Mouse (Mus musculus) liver, embryonic 16.5 days (tissue): ENCODE results near the gene Mrpl33. TPM values are rescaled to one million over a fixed set of nuclear protein-coding genes. Genes with fewer than 3 reads are reported as not detected.
A peak's percentile ranks its signal among the peaks of the same experiment; 100 is the strongest.
"Not testable (repeated sequence)": the region's sequence is repeated elsewhere in the genome, so short reads cannot be mapped to it uniquely, and the experiment has no call there.

Experiments used
- ATAC-seq: fragments of 200-750 bp; cut with Nextera tagmentation; 2 replicates; pipeline ENCODE4 v1.8.0; 2017; ENCODE audit warnings: low read depth, mild to moderate bottlenecking, moderate number of reproducible peaks, moderate library complexity
- H3K27ac ChIP-seq: fragments of 300-500 bp; sonication (generic); 2 replicates; pipeline ENCODE4 v1.5.1; 2014; ENCODE audit warnings: mild to moderate bottlenecking, low read length
- H3K27me3 ChIP-seq: fragments of 300-500 bp; sonication (generic); 2 replicates; pipeline ENCODE4 v1.6.1; 2014; ENCODE audit warnings: low read depth, low read length, mixed read lengths; ENCODE audit not compliant: control insufficient read depth, insufficient read depth
- H3K36me3 ChIP-seq: fragments of 300-500 bp; sonication (generic); 2 replicates; pipeline ENCODE4 v1.6.1; 2014; ENCODE audit warnings: mild to moderate bottlenecking; ENCODE audit not compliant: control insufficient read depth, insufficient read depth
- H3K4me1 ChIP-seq: fragments of 300-500 bp; sonication (generic); 2 replicates; pipeline ENCODE4 v1.6.1; 2014; ENCODE audit warnings: low read depth, low read length, mixed read lengths; ENCODE audit not compliant: control insufficient read depth
- H3K4me2 ChIP-seq: fragments of 300-500 bp; sonication (generic); 2 replicates; pipeline ENCODE4 v1.6.1; 2014; ENCODE audit warnings: low read depth, low read length, mixed read lengths
- H3K4me3 ChIP-seq: fragments of 300-500 bp; sonication (generic); 2 replicates; pipeline ENCODE4 v1.5.1; 2014; ENCODE audit warnings: low read depth, mild to moderate bottlenecking, low read length
- H3K9ac ChIP-seq: fragments of 300-500 bp; sonication (generic); 2 replicates; pipeline ENCODE4 v1.6.1; 2014; ENCODE audit warnings: low read depth, low read length
- H3K9me3 ChIP-seq: fragments of 300-500 bp; sonication (generic); replicated peaks from 2 replicates; pipeline ENCODE4 v1.6.1; 2016; ENCODE audit warnings: low read length; ENCODE audit not compliant: control insufficient read depth
- WGBS: fragments of 180-500 bp; shearing (Covaris S2); extraction: QIAGEN DNeasy Blood & Tissue Kit; methylation state at CpG from one replicate; pipeline ENCODE4 v1.1.7; 2014; ENCODE audit not compliant: insufficient replicate concordance; 5-methylcytosine and 5-hydroxymethylcytosine counted together
- polyA plus RNA-seq: library from polyadenylated mRNA; unstranded; fragments of >200 nt; fragmentation: Nextera tagmentation; extraction: Ambion mirVana; gene quantifications from 2 replicates; pipeline ENCODE4 v1.2.1, GENCODE M21; 2015

The Mrpl33 gene
- polyA plus RNA-seq, 1 experiment from 2014 or later: 141 TPM

- Histone ChIP-seq H3K9ac (no peak overlapping the region), H3K27ac (no peak overlapping the region), H3K9me3 (no peaks in the 10 kb centered on the region), H3K4me3 (no peak overlapping the region), H3K4me1 (no peaks in the 10 kb centered on the region), H3K36me3 (peaks cover 3% of the 10 kb centered on the region; the same call in 1 of the 2 replicates), H3K27me3 (no peaks in the 10 kb centered on the region), H3K4me2 (no peak overlapping the region)
- ATAC-seq: no peak
- WGBS: 56% methylated on average over 3 of the region's 3 CpGs
These were observed 30.4 kb downstream of the Mrpl33 start for GRCm38 (mm10) chr5:31627117-31627516.

DNA sequence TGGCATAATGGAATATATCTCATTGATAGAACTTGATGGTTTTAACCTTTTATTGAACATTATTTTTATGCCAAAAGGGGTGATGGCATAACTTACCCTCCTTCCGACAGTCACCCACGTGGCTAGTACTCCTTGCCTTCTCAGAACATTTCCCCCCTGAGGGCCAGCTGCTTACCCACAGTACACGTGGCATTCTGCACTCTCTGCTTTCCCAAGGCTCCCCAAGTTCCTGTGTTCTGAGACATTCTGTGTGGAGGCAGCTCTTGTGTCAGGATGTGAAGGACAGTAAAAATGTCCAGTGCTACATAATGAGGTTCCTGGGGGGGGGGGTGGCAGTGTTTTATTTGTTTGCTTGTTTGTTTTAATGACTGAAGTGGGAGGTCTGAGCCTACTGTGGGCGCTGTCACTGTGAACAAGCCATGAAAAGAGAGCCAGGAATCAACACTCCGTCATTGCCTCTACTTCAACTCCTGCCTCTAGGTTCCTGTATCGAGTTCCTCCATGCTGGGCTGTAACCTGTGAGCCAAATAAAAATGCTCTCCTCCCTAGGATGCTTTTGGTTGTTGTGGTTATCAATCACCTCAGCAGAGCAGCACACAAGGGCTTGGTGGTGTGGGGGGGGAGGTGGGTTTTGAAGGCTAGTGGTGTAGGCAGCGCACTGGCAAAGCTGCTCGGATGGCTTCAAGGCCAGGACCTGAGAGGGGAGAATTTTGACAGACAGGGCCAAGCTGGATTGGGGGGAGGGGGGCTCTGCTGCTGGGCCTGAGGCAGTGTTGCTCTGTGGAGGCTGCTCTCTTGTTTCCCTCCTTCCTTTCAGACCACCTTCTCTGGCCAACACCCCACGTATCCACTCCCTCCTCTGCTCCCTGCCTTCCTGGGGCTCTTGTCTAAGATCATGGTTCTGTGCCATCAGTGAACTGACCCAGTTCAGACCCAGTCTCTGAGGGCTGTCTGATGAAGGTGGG is 31.1 kb downstream of the Mrpl33 start:
- ATAC-seq: no peak
- no peaks in the 10 kb centered on the region for H3K9me3 ChIP-seq
- no peak overlapping the region for H3K9ac ChIP-seq
- H3K4me2 ChIP-seq: no peak overlapping the region
- no peaks in the 10 kb centered on the region for H3K4me1 ChIP-seq
- H3K27ac ChIP-seq: no peak overlapping the region
- H3K36me3 ChIP-seq: no peaks in the 10 kb centered on the region
- 65% methylated on average over 9 of the region's 9 CpGs for WGBS
- no peaks in the 10 kb centered on the region for H3K27me3 ChIP-seq
- no peak overlapping the region for H3K4me3 ChIP-seq

GRCm38 (mm10) chr5:31628555-31628954 is 31.8 kb downstream of the Mrpl33 start:
- Histone ChIP-seq H3K9ac (no peak overlapping the region), H3K4me3 (no peak overlapping the region), H3K27ac (no peak overlapping the region), H3K9me3 (no peaks in the 10 kb centered on the region), H3K27me3 (no peaks in the 10 kb centered on the region), H3K36me3 (no peaks in the 10 kb centered on the region), H3K4me1 (no peaks in the 10 kb centered on the region), H3K4me2 (no peak overlapping the region)
- no peak for ATAC-seq
- WGBS: 79% methylated on average over 8 of the region's 8 CpGs

- 64% methylated on average over 5 of the region's 5 CpGs for WGBS
- Histone ChIP-seq H3K9me3 (no peaks in the 10 kb centered on the region), H3K4me3 (no peak overlapping the region), H3K4me1 (no peaks in the 10 kb centered on the region), H3K27ac (no peak overlapping the region), H3K4me2 (no peak overlapping the region), H3K27me3 (no peaks in the 10 kb centered on the region), H3K9ac (no peak overlapping the region), H3K36me3 (no peaks in the 10 kb centered on the region)
- no peak for ATAC-seq
These were observed 33.3 kb downstream of the Mrpl33 start for GRCm38 (mm10) chr5:31630064-31630463.

- not testable (repeated sequence) for H3K4me2 ChIP-seq, H3K27me3 ChIP-seq, H3K9me3 ChIP-seq, H3K36me3 ChIP-seq, H3K27ac ChIP-seq, H3K4me1 ChIP-seq, H3K4me3 ChIP-seq, H3K9ac ChIP-seq, ATAC-seq
- WGBS: 85% methylated on average over 4 of the region's 4 CpGs
These were observed 34.4 kb downstream of the Mrpl33 start for GRCm38 (mm10) chr5:31631169-31631568.

DNA sequence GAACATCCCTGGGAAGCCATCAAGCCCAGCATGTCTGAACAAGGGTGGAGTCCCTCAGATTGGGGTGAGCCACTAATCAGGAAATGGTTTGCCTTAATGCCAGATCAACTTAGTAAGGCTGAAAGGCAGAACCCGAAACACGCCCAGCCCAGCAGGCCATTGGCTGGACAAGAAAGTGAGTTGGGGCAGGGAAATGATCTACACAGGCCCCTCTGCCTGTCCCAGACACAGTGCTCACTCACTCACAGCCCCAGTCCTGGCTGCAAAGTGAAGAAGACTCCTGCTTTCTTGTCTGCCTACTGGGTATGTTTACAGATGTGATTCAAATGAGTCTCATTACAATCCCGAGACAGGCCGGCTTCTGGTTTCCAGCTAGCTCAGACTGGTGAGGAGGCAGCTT is 37.4 kb downstream of the Mrpl33 start:
- H3K27me3 ChIP-seq: no peaks in the 10 kb centered on the region
- no peak overlapping the region for H3K4me3 ChIP-seq
- no peak for ATAC-seq
- no peaks in the 10 kb centered on the region for H3K9me3 ChIP-seq
- 77% methylated on average over 4 of the region's 4 CpGs for WGBS
- H3K4me2 ChIP-seq: no peak overlapping the region
- H3K27ac ChIP-seq: no peak overlapping the region
- H3K36me3 ChIP-seq: no peaks in the 10 kb centered on the region
- H3K4me1 ChIP-seq: no peaks in the 10 kb centered on the region
- no peak overlapping the region for H3K9ac ChIP-seq

DNA sequence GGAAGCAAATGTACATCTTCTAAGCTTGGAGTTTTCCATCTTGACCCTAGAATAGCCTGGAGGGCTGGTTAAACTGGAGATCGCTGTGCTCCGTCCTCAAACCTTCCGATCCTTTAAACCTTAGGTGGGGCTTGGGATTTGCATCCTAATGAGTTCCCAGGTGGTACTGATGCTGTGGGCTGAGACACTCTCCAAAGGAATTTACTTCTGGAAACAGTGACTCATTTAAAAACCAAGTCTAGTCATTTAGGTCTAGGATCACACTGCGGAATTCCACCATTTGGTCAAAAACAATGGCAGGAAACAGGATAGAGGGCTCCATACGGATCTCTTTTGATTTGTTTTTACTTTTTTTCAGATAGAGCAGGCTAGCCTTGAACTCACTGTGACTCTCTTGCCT is 37.9 kb downstream of the Mrpl33 start:
- Histone ChIP-seq H3K36me3 (no peaks in the 10 kb centered on the region), H3K27me3 (no peaks in the 10 kb centered on the region), H3K9ac (no peak overlapping the region), H3K27ac (no peak overlapping the region), H3K4me2 (no peak overlapping the region), H3K4me1 (no peaks in the 10 kb centered on the region), H3K4me3 (no peak overlapping the region), H3K9me3 (no peaks in the 10 kb centered on the region)
- 78% methylated on average over 5 of the region's 5 CpGs for WGBS
- ATAC-seq: no peak

DNA sequence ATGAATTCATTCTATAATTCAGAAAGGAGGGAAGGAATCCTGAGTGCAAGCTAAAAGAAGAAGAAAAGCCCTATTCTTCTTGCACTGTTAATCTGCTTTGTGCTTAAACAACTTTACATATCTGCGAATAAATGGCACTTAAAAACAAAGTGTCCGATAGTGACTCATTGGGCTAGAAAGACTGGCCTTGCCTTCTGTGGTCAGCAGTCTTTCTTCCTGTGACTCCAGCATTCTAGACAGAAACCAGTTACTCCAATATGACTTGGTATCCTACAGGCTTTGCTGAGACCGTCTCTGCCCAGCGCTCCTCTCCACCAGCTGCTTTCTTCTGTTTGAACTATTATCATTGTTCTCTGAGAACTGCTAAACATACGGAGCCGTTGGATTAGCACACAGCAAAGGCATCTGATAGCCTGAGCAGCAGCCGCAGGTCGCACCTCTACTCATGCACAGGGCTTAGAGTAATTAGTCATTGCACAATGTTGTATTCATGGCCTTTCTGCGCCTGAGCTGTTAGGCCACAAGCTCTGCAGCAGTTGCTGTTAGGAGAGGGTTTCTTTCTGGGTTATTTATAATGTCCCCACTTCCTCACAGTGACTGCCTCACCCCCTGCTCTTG is 40.0 kb downstream of the Mrpl33 start:
- H3K27ac ChIP-seq: no peak overlapping the region
- no peak overlapping the region for H3K4me3 ChIP-seq
- 26% methylated on average over 9 of the region's 9 CpGs for WGBS
- no peaks in the 10 kb centered on the region for H3K27me3 ChIP-seq
- no peak overlapping the region for H3K9ac ChIP-seq
- H3K4me1 ChIP-seq: no peaks in the 10 kb centered on the region
- no peaks in the 10 kb centered on the region for H3K9me3 ChIP-seq
- no peak overlapping the region for H3K4me2 ChIP-seq
- no peaks in the 10 kb centered on the region for H3K36me3 ChIP-seq
- 0 out of 2 replicates have a peak, but pooled peaks have one; percentile 37 for ATAC-seq

GRCm38 (mm10) chr5:31640542-31640941 is 43.8 kb downstream of the Mrpl33 start:
- Histone ChIP-seq H3K4me2 (no peak overlapping the region), H3K9ac (no peak overlapping the region), H3K27ac (0 out of 2 replicates have a peak overlapping the region, but pooled peaks have one; percentile 9), H3K36me3 (no peaks in the 10 kb centered on the region), H3K27me3 (no peaks in the 10 kb centered on the region), H3K9me3 (no peaks in the 10 kb centered on the region), H3K4me3 (no peak overlapping the region), H3K4me1 (no peaks in the 10 kb centered on the region)
- peak; percentile 30; the same call in 1 of the 2 replicates for ATAC-seq
- 75% methylated on average over 2 of the region's 2 CpGs for WGBS
